Mouse (Mus musculus): ENCODE data around the gene Timd4.

DNA sequence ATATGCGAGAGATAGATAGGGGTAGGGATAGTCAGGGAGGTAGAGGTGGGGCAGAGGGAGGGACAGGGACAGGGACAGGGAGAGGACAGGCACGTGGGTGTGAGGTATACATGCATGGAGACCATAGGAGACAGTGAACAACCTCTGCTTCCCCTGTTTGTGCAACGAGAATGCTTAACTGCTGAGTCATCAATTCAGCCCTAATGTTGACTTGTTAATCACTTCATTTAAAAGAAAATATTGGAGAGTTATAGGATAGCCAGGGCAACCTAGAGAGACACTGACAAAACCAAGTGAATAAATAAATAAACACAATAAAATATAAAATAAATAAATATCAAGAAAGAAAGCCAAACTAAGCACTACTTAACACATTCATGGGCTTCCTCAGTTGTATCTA lies 33.7 kb upstream of the Timd4 start:
- TF ChIP-seq CTCF (IDR thresholded peaks at IDR 0.05; ENCODE audit: insufficient read depth, low read depth, low read length) (no peak), POLR2A (IDR thresholded peaks at IDR 0.05; ENCODE audit: insufficient read depth, low read depth, low read length) (no peak)
